Mouse (Mus musculus) T-cell, adult 2 months (primary cell): ENCODE results near the gene Mlxip.

Source experiments
- DNase-seq: peaks from one replicate; pipeline ENCODE4 v3.0.0; 2022; ENCODE audit warnings: low spot score

Mlxip gene

GRCm38 (mm10) chr5:123394303-123394956 lies at the start of gene Mlxip:
TSS of gene Mlxip (plus strand) at chr5:123394798.
- DNase-seq: peak; percentile 84

DNA sequence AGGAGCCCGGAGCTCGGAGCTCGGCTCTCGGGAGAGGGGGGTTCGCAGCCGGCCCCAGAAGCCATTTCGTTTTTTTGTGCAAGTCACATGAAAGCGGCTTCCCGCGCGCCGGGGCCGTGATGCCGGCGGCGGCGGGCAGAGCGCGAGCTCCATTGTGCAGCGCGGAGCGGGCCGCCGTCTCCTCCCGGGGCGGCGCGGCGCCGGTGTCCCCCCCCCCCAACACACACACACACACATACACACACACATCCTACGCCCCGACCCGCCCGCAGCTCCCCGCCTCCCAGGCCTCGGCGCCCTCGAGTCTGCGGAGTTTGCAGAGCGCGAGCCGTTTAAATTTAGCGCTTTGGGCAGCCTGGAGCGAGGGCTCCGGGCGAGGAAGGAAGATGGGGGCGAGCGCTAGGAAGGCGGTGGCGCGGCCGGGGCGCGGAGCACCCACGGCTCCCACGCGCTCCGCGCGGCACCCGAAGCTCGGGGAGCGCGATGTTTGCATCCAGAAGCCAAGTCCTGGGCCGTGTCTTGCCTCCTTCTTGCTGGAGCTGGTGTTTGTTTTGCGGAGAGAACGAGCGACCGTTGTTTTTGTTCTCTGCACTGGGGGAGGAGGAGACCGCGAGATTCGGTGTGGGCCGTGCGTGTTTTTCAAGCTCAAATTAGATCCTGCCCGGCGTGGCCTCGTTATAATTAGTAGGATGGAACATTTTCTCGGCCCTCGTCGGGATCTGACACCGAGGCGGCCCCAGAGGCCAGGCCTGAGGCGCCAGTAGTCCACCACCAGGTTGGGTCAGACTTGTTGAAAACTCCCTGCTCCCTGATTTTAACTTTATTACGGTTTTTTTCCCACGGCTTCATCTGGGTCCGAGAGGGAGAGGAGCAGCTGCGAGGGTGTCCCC lies 49.4 kb upstream of the Mlxip start:
- DNase-seq: peak; percentile 49

DNA sequence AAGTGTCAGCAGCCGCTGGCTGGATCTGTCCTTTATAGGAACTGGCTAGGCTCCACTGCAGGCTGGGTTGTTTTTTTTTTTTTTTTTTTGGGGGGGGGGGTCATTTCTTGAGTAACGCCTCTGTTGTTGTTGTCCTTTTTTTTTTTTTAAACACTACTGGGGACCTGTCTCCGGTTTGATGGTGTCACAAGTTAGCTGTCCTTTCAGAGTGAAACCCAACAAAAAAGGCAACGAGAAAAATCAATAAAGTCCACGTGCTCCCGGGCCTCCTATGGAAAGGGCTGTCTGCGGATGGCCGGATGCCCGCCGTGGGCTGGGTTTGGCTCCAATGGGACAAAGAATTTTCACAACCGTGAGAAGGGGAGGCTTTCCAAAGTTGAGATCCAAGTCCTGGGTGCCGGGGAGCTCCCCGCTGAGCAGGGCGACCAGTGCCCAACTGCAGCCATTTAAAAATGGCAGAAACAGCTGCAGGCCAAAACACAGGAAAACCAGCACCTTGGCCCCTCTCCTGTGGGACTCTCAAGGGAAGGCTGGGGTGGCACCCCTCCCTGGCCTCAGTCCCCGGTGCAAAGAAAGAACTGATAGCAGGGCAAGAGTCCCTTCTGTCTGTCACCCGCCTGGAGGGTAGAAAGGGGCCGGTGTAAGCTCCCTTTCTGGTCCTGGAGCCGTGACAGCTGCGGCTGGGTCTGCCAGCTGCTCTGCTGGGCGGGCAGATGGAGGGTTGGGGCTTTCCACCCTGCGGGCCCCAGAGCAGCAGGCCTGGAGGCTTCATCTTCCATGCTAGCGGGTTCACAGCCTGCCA lies 48.5 kb upstream of the Mlxip start:
- DNase-seq: peak; percentile 32

DNA sequence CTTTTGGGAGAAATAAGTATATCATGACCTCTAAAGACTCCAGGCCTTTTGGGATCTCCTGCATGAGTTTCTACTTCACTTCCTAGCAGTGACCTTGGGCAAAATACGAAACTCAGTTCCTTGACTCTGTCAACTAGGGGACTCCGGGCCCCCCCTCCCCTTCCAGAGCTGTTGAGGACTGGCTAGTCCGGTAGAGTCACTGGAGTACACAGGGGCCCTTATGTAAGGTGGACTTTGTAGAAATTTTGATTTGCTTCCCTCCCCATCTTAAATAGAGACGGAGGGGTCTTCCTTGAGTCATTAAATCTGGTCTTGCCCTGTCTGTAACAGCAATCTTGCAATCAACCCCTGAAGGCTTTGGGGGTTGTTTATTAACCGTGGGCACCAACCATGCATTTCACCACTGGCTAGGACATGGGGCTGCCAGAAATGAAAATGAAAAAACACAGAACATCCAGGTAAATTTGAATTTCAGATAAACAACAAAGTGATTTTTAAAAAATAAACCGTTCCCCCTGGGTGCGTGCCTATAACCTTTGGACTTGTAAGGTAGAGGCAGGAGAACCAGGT lies 47.8 kb upstream of the Mlxip start:
- no peak for DNase-seq

- no peak for DNase-seq
These were observed 46.6 kb upstream of the Mlxip start for GRCm38 (mm10) chr5:123347985-123348384.

DNA sequence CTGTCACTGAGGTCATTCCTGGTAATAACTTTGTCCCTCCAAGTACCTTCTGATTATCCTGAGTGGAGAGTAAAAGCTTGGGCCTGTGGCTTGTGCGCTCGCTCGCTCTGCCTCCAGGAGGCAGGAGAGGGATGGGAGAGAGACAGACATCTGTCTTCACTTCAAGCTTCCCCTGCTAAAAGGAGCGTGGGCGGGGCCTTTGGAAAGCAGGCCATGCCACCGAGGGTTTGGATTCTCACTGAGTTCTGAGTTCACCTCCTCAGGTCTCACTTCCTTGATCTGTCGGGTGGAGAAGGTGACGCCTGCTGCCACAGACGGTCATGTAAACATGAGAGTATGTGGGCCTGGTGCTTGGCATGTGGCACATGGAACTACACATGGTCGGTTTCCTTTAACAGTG lies 44.2 kb upstream of the Mlxip start:
- DNase-seq: no peak

DNA sequence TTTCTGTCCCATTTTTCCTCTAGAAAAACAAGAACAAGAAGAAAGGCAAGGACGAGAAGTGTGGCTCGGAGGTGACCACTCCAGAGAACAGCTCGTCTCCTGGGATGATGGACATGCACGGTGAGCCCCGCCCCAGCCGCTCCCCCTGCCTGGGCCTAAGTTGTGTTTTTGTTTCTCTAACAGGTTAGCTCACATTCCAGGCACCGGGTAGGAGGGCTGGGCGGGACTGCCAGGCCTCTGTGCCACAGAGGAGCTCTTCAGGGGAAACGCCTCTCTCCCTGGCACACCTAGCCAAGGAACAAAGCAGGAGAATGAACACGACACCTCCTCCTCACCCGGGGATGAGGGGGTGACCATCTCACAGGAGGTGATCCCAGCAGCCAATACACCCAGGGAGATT lies 38.7 kb upstream of the Mlxip start:
- DNase-seq: no peak

DNA sequence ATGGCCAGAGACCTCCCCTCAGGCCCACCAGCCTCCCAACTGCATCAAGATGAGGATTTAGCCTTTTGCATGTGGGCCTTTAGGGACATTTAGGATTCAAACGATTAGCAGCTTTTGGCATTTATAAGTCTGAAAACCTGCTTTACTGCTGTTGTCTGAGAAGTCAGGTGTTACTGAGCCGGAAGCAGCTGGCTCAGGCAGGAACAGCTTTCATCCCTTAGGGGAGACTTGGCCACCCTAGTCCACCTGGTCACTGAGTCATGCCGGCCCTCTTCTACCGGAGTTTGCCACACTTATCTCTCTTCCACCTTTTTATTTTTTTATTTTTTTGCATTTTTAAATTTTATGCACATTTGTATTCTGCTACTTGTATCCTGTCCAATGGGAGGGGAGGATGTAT lies 37.3 kb upstream of the Mlxip start:
- DNase-seq: no peak

GRCm38 (mm10) chr5:123359431-123359830 lies 35.2 kb upstream of the Mlxip start:
- no peak for DNase-seq

DNA sequence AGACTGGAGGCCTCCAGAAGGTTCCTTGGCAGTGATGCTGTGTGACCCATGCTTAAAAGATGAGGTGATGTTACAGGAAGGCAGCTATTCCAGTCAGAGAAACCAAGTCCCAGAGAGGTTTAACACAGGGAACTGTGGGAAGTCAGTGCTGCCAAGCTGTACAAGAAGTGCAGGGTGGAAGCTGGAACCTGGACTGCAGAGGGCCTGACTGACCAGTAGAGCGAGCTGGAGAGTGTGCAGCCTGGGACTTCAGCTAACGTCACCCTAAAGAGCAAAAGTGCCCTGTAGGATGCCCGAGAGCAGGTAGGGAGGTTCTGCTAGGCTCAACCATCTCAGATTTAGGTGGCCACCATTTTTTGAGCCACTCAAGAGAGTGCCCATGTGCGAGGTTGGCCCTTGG lies 31.7 kb upstream of the Mlxip start:
- no peak for DNase-seq

DNA sequence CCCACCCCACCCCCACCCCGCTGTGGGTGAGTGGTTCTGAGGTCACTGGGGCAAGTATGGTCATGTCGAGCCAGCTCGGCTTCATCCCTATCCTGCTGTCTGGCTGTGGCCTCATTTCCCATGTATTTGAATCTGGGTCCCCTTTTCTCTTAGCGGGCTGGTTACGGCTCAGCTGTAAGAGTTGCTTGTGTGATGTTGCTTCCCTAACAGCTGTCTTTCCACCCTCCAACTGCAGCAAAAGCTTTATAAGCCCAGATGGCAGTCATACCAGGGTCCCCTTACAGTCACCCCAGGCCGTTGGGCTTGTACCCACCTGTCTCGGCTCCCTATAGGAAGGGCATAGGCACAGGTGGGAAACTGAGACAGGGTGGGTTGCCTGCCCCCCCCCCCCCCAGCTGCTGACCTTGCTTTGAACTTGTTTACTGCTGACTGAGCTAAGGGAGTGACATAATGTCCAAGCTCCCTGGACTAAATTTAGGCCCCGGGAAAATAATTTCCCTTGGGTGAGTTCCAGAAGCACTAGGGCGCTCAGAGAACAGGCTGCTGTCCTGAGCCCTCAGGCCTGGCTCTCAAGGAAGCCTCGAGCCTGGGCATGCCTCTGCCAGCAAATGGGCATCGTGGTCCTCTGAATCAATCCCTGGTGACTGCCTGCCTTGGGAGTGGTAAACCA lies 30.2 kb upstream of the Mlxip start:
- no peak for DNase-seq

- DNase-seq: peak; percentile 40
These were observed 25.6 kb upstream of the Mlxip start for GRCm38 (mm10) chr5:123368869-123369488.

DNA sequence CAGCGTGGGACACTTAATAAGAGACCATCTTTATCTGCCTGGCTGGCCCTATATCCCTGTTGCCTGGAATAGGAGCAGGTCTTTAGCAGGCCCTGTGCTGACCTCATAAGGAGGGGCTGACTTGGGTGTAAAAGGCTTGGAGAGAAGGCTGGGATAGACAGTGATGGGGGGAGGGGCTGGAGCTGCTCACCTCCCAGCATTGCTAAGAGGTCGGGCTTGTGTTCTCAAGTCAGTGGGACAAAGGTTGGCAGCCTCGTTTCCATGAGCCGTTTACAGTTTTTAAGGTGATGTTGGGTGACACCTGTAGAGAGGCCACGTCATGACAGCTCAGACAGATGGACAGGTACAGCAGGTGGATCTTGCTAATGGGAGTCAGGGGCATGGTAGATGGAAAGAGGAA lies 24.5 kb upstream of the Mlxip start:
- DNase-seq: no peak

- DNase-seq: no peak
These were observed 19.3 kb upstream of the Mlxip start for GRCm38 (mm10) chr5:123375262-123375661.

- no peak for DNase-seq
These were observed 18.7 kb upstream of the Mlxip start for GRCm38 (mm10) chr5:123375793-123376452.

- no peak for DNase-seq
These were observed 18.0 kb upstream of the Mlxip start for GRCm38 (mm10) chr5:123376569-123376968.

- DNase-seq: peak; percentile 73
These were observed 17.3 kb upstream of the Mlxip start for GRCm38 (mm10) chr5:123377120-123377955.

DNA sequence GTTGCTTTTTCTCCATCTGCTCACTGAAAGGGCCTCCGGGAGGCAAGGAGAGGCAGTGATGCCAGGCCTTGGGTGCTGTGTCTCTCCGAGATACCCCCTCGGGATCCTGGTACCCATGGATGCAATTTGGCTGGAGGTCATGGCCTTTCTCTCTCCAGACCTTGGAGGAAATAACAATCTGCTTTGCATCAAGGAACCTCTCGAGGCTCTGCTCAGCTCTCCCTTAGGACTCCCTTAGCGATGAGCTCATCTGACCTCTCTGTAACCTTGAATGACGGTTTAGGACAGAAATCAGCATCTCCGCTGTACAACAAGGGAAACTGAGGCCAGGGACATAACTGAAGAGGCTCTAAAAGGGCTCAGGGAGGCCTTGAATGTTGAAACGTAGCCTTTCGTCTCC lies 15.9 kb upstream of the Mlxip start:
- DNase-seq: no peak

- DNase-seq: no peak
These were observed 15.1 kb upstream of the Mlxip start for GRCm38 (mm10) chr5:123379504-123379931.

GRCm38 (mm10) chr5:123381968-123382367 lies 12.6 kb upstream of the Mlxip start:
- peak; percentile 20 for DNase-seq
